Mouse (Mus musculus) lung, adult 2 months (tissue): ENCODE data around the gene Sall4.

Experiments used
- CTCF ChIP-seq: fragments of 200-500 bp; IDR thresholded peaks from 2 replicates; pipeline ENCODE4 v1.5.1; 2011; ENCODE audit warnings: mild to moderate bottlenecking, low read length, control low read depth; ENCODE audit not compliant: insufficient read depth
- POLR2A ChIP-seq: fragments of 200-500 bp; IDR thresholded peaks from 2 replicates; pipeline ENCODE4 v1.6.1; 2011; ENCODE audit warnings: low read depth, mild to moderate bottlenecking, control low read depth, low read length, borderline replicate concordance; ENCODE audit errors: extremely low read depth

GRCm38 (mm10) chr2:168766538-168767361 is 993 bp downstream of the Sall4 start:
- TF ChIP-seq CTCF (no peak), POLR2A (no peak)
